Mouse (Mus musculus) CH12.LX (cell line): ENCODE results near the gene Cdkn1b. TPM values are rescaled to one million over a fixed set of nuclear protein-coding genes. Genes with fewer than 3 reads are reported as not detected.

Experiments used
- DNase-seq: peaks from one replicate; pipeline ENCODE4 v3.0.0-alpha.2; 2013; ENCODE audit errors: extremely low read depth
- H3K27ac ChIP-seq: 2 replicates; pipeline ENCODE4 v1.5.1; 2012; ENCODE audit warnings: low read depth, mild to moderate bottlenecking, control low read depth, moderate library complexity; ENCODE audit not compliant: insufficient read depth
- H3K27me3 ChIP-seq: replicated peaks from 2 replicates; pipeline ENCODE3; 2012; ENCODE audit warnings: inconsistent platforms
- H3K36me3 ChIP-seq, 2 experiments: replicated peaks in 1 of 2; 2 replicates each; pipeline versions ENCODE3 to v1.6.1; 2012; ENCODE audit warnings: inconsistent platforms in 1 of 2, low read length in 1 of 2, mild to moderate bottlenecking in 1 of 2, mixed read lengths in 1 of 2, moderate library complexity in 1 of 2; ENCODE audit not compliant: control insufficient read depth in 1 of 2, insufficient read depth in 1 of 2
- H3K4me1 ChIP-seq, 2 experiments: 2 replicates each; pipeline ENCODE4 v1.6.1; 2012; ENCODE audit warnings: inconsistent platforms in 1 of 2, moderate library complexity in 1 of 2; ENCODE audit not compliant: insufficient read depth in 2 of 2, control insufficient read depth in 1 of 2
- H3K4me2 ChIP-seq: 2 replicates; pipeline ENCODE4 v1.6.1; 2012; ENCODE audit warnings: low read depth, mild to moderate bottlenecking, control low read depth; ENCODE audit not compliant: poor library complexity, insufficient read depth, severe bottlenecking
- H3K4me3 ChIP-seq, 3 experiments: fragments of 150-350 bp in 1 of 3; sonication (generic) in 1 of 3; replicated peaks in 1 of 3; 2 replicates each; pipeline versions ENCODE3 to v1.5.1; 2011 to 2012; ENCODE audit warnings: low read depth in 2 of 3, low read length in 2 of 3, mild to moderate bottlenecking in 2 of 3, moderate library complexity in 2 of 3, control low read depth in 1 of 3, improper control_type of control experiment in 1 of 3, inconsistent platforms in 1 of 3, mixed read lengths in 1 of 3; ENCODE audit not compliant: poor library complexity in 1 of 3
- H3K79me2 ChIP-seq: replicated peaks from 2 replicates; pipeline ENCODE4 v1.6.1; 2012; ENCODE audit warnings: mild to moderate bottlenecking, moderate library complexity; ENCODE audit not compliant: control insufficient read depth, poor library complexity, insufficient read depth, severe bottlenecking; ENCODE audit errors: extremely low read depth
- H3K9ac ChIP-seq: 2 replicates; pipeline ENCODE4 v1.6.1; 2012; ENCODE audit warnings: low read depth, mild to moderate bottlenecking, control low read depth, moderate library complexity; ENCODE audit not compliant: insufficient read depth
- H3K9me3 ChIP-seq: replicated peaks from 2 replicates; pipeline ENCODE3; 2012; ENCODE audit warnings: low read length, inconsistent platforms, mixed read lengths
- CTCF ChIP-seq, 2 experiments: IDR thresholded peaks in 1 of 2; conservative IDR thresholded peaks in 1 of 2; 2 replicates each; pipeline ENCODE4 v1.5.1; 2011 to 2012; ENCODE audit warnings: low read depth in 2 of 2, low read length in 2 of 2, improper control_type of control experiment in 1 of 2, inconsistent platforms in 1 of 2, mild to moderate bottlenecking in 1 of 2, moderate library complexity in 1 of 2
- ELF1 ChIP-seq: IDR thresholded peaks from 2 replicates; pipeline ENCODE4 v1.6.1; 2014; ENCODE audit warnings: low read depth, mild to moderate bottlenecking, inconsistent platforms, low read length, improper control_type of control experiment
- HCFC1 ChIP-seq: IDR thresholded peaks from 2 replicates; pipeline ENCODE4 v1.6.1; 2012; ENCODE audit warnings: low read depth, mild to moderate bottlenecking, inconsistent platforms, low read length, improper control_type of control experiment
- IRF4 ChIP-seq: IDR thresholded peaks from 2 replicates; pipeline ENCODE4 v1.6.1; 2014; ENCODE audit warnings: low read depth, mild to moderate bottlenecking, inconsistent platforms, low read length, improper control_type of control experiment
- JUN ChIP-seq: IDR thresholded peaks from 2 replicates; pipeline ENCODE4 v1.6.1; 2011; ENCODE audit warnings: low read depth, mild to moderate bottlenecking, low read length, improper control_type of control experiment, moderate library complexity; ENCODE audit not compliant: insufficient read depth
- MAFK ChIP-seq: IDR thresholded peaks from 2 replicates; pipeline ENCODE4 v1.6.1; 2011; ENCODE audit warnings: low read length, improper control_type of control experiment; ENCODE audit not compliant: insufficient replicate concordance
- MYC ChIP-seq: IDR thresholded peaks from 2 replicates; pipeline ENCODE4 v1.6.1; 2011; ENCODE audit warnings: low read depth, mild to moderate bottlenecking, improper control_type of control experiment, low read length
- POLR2A ChIP-seq: IDR thresholded peaks from 2 replicates; pipeline ENCODE4 v1.6.1; 2011; ENCODE audit warnings: low read depth, mild to moderate bottlenecking, improper control_type of control experiment, low read length
- POLR2AphosphoS2 ChIP-seq: IDR thresholded peaks from 2 replicates; pipeline ENCODE4 v1.6.1; 2011; ENCODE audit warnings: low read depth, low read length, improper control_type of control experiment
- RAD21 ChIP-seq: IDR thresholded peaks from 2 replicates; pipeline ENCODE4 v1.6.1; 2011; ENCODE audit warnings: low read depth, mild to moderate bottlenecking, low read length, improper control_type of control experiment, moderate library complexity
- RCOR1 ChIP-seq: conservative IDR thresholded peaks from 2 replicates; pipeline ENCODE4 v1.6.1; 2012; ENCODE audit warnings: low read depth, mild to moderate bottlenecking, inconsistent platforms, low read length, improper control_type of control experiment
- SIN3A ChIP-seq: IDR thresholded peaks from 2 replicates; pipeline ENCODE4 v1.6.1; 2012; ENCODE audit warnings: low read length, improper control_type of control experiment, inconsistent platforms
- SMC3 ChIP-seq: IDR thresholded peaks from 2 replicates; pipeline ENCODE4 v1.6.1; 2011; ENCODE audit warnings: low read depth, low read length, improper control_type of control experiment
- TCF12 ChIP-seq: IDR thresholded peaks from 2 replicates; pipeline ENCODE4 v1.6.1; 2014; ENCODE audit warnings: low read depth, mild to moderate bottlenecking, inconsistent platforms, low read length, improper control_type of control experiment
- ZKSCAN1 ChIP-seq: IDR thresholded peaks from 2 replicates; pipeline ENCODE4 v1.6.1; 2012; ENCODE audit warnings: low read depth, inconsistent platforms, low read length, improper control_type of control experiment, borderline replicate concordance
- ZMIZ1 ChIP-seq: IDR thresholded peaks from 2 replicates; pipeline ENCODE4 v1.6.1; 2012; ENCODE audit warnings: low read depth, mild to moderate bottlenecking, inconsistent platforms, low read length, improper control_type of control experiment
- ZNF384 ChIP-seq: IDR thresholded peaks from 2 replicates; pipeline ENCODE4 v1.6.1; 2012; ENCODE audit warnings: low read depth, low read length, improper control_type of control experiment, inconsistent platforms
- dilution Hi-C: fragments of 300-500 bp; cut with MboI; formaldehyde crosslinking; loops from 2 replicates; pipeline ENCODE4 v1.14.3; 2020; ENCODE audit warnings: low sequenced_read_pairs; ENCODE audit not compliant: extremely low pct_unique_long_range_greater_than_20kb, extremely low pct_ligation_motif_present
- in situ Hi-C: fragments of 300-500 bp; cut with MboI; formaldehyde crosslinking; loops from 3 replicates; pipeline ENCODE4 v1.14.3; 2019; ENCODE audit warnings: low sequenced_read_pairs, low pct_ligation_motif_present, low pct_unique_long_range_greater_than_20kb, mixed read lengths
- polyA plus RNA-seq: library from polyadenylated mRNA; unstranded; fragments of >175 nt; gene quantifications from 2 replicates; pipeline ENCODE4 v1.2.1, GENCODE M21; 2012; ENCODE audit warnings: low read depth; ENCODE audit not compliant: insufficient read length
- total RNA-seq, 2 experiments: library from RNA; depleted of rRNA; stranded (reverse); fragments of 300-350 nt in 1 of 2; fragments of >200 nt in 1 of 2; gene quantifications; 2 replicates each; pipeline ENCODE4 v1.2.3; 2012 to 2014

Cdkn1b gene
- total and polyA plus RNA-seq, 3 experiments = 19.2 to 23.5 (median 20.9) TPM

DNA sequence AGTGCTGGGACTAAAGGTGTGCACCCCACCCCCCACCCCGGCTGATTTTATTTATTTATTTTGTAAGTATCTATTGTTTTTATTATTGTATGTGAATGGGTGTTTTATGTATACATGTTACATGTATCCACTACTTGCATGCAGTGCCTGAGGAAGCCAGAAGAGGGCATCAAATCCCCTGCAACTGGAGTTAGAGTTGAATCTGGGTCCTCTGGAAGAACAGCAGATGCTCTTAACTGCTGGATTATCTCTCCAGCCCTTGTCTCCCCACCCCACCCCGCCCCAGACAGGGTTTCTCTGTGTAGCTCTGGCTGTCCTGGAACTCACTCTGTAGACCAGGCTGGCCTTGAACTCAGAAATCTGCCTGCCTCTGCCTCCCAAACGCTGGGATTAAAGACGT lies 36.2 kb downstream of the Cdkn1b start:
- Histone ChIP-seq H3K9ac (no peak overlapping the region), H3K27ac (no peak overlapping the region), H3K36me3 (peaks cover 22 to 56% of the 10 kb centered on the region in 2 experiments), H3K27me3 (no peaks in the 10 kb centered on the region), H3K9me3 (no peaks in the 10 kb centered on the region), H3K4me3 (no peak overlapping the region), H3K4me1 (no peaks in the 10 kb centered on the region), H3K4me2 (no peak overlapping the region), H3K79me2 (no peaks in the 10 kb centered on the region; the same call in 1 of the 2 replicates)
- in situ Hi-C loops = no loop called here
- peak; percentile 23 for TF ChIP-seq RAD21
- TF ChIP-seq CTCF (conservative IDR thresholded peaks at IDR 0.05 in 1 of 2, IDR thresholded peaks at IDR 0.05 in 1 of 2; ENCODE audit: low read depth in 2 of 2, low read length in 2 of 2) = peak in 1 of 2 experiments; percentile 38; a peak in 3 of 4 replicates
- no peak for TF ChIP-seq SMC3
- dilution Hi-C loops = no loop called here
- no peak for DNase-seq

DNA sequence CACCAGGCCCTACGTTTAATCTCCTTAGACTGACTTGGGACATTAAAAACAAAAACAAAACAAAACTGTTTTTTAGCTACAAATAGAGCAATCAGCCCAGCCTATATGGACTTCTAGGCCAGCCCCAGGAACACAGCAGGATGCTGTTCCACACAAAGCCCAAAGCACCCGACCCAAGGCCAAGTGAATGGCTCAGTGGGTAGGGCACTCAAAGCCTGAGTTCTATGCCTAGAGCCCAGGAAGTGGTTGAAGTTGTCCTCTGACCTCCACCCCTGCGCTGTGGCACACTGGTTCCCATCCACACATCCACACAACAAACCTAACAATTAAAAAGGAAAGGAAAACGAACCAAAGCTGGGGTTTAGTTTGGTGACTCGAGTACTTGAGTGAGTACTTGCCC lies 41.1 kb downstream of the Cdkn1b start:
- Histone ChIP-seq H3K79me2 (no peaks in the 10 kb centered on the region), H3K4me2 (no peak overlapping the region), H3K4me3 (no peak overlapping the region), H3K4me1 (peaks cover 0 to 7% of the 10 kb centered on the region in 2 experiments; a peak in 2 of 4 replicates), H3K27ac (no peak overlapping the region), H3K27me3 (no peaks in the 10 kb centered on the region), H3K9ac (no peak overlapping the region)
- in situ Hi-C loops = no loop called here
- dilution Hi-C loops = no loop called here
- no peak for TF ChIP-seq MYC
- no peak for TF ChIP-seq IRF4
- no peak for TF ChIP-seq MAFK
- TF ChIP-seq JUN = no peak
- TF ChIP-seq ZNF384 = no peak
- no peak for TF ChIP-seq SIN3A
- TF ChIP-seq POLR2AphosphoS2 = no peak
- TF ChIP-seq ZMIZ1 = no peak
- TF ChIP-seq POLR2A = no peak
- TF ChIP-seq ELF1 = no peak
- TF ChIP-seq TCF12 = no peak
- no peak for TF ChIP-seq HCFC1
- no peak for TF ChIP-seq ZKSCAN1
- no peak for TF ChIP-seq RCOR1
- TF ChIP-seq, all 38 proteins: peak for 0
- peaks cover 7% of the 10 kb centered on the region for H3K9me3 ChIP-seq
- peaks cover 3 to 23% of the 10 kb centered on the region in 2 experiments for H3K36me3 ChIP-seq
- DNase-seq = no peak
